Mouse (Mus musculus) CH12.LX (cell line): ENCODE data around the gene Lemd2. TPM values are rescaled to one million over a fixed set of nuclear protein-coding genes. Genes with fewer than 3 reads are reported as not detected.
A peak's percentile ranks its signal among the peaks of the same experiment; 100 is the strongest.

ENCODE experiments used
- DNase-seq: peaks from one replicate; pipeline ENCODE4 v3.0.0-alpha.2; 2013; ENCODE audit errors: extremely low read depth
- H3K27ac ChIP-seq: 2 replicates; pipeline ENCODE4 v1.5.1; 2012; ENCODE audit warnings: low read depth, mild to moderate bottlenecking, control low read depth, moderate library complexity; ENCODE audit not compliant: insufficient read depth
- H3K27me3 ChIP-seq: replicated peaks from 2 replicates; pipeline ENCODE3; 2012; ENCODE audit warnings: inconsistent platforms
- H3K36me3 ChIP-seq, 2 experiments: replicated peaks in 1 of 2; 2 replicates each; pipeline versions ENCODE3 to v1.6.1; 2012; ENCODE audit warnings: inconsistent platforms in 1 of 2, low read length in 1 of 2, mild to moderate bottlenecking in 1 of 2, mixed read lengths in 1 of 2, moderate library complexity in 1 of 2; ENCODE audit not compliant: control insufficient read depth in 1 of 2, insufficient read depth in 1 of 2
- H3K4me1 ChIP-seq, 2 experiments: 2 replicates each; pipeline ENCODE4 v1.6.1; 2012; ENCODE audit warnings: inconsistent platforms in 1 of 2, moderate library complexity in 1 of 2; ENCODE audit not compliant: insufficient read depth in 2 of 2, control insufficient read depth in 1 of 2
- H3K4me2 ChIP-seq: 2 replicates; pipeline ENCODE4 v1.6.1; 2012; ENCODE audit warnings: low read depth, mild to moderate bottlenecking, control low read depth; ENCODE audit not compliant: poor library complexity, insufficient read depth, severe bottlenecking
- H3K4me3 ChIP-seq, 3 experiments: fragments of 150-350 bp in 1 of 3; sonication (generic) in 1 of 3; replicated peaks in 1 of 3; 2 replicates each; pipeline versions ENCODE3 to v1.5.1; 2011 to 2012; ENCODE audit warnings: low read depth in 2 of 3, low read length in 2 of 3, mild to moderate bottlenecking in 2 of 3, moderate library complexity in 2 of 3, control low read depth in 1 of 3, improper control_type of control experiment in 1 of 3, inconsistent platforms in 1 of 3, mixed read lengths in 1 of 3; ENCODE audit not compliant: poor library complexity in 1 of 3
- H3K79me2 ChIP-seq: replicated peaks from 2 replicates; pipeline ENCODE4 v1.6.1; 2012; ENCODE audit warnings: mild to moderate bottlenecking, moderate library complexity; ENCODE audit not compliant: control insufficient read depth, poor library complexity, insufficient read depth, severe bottlenecking; ENCODE audit errors: extremely low read depth
- H3K9ac ChIP-seq: 2 replicates; pipeline ENCODE4 v1.6.1; 2012; ENCODE audit warnings: low read depth, mild to moderate bottlenecking, control low read depth, moderate library complexity; ENCODE audit not compliant: insufficient read depth
- H3K9me3 ChIP-seq: replicated peaks from 2 replicates; pipeline ENCODE3; 2012; ENCODE audit warnings: low read length, inconsistent platforms, mixed read lengths
- CHD1 ChIP-seq: IDR thresholded peaks from 2 replicates; pipeline ENCODE4 v1.6.1; 2012; ENCODE audit warnings: low read depth, low read length, improper control_type of control experiment, inconsistent platforms
- EP300 ChIP-seq: IDR thresholded peaks from 2 replicates; pipeline ENCODE4 v1.6.1; 2011; ENCODE audit warnings: low read length, improper control_type of control experiment
- ETS1 ChIP-seq: conservative IDR thresholded peaks from 2 replicates; pipeline ENCODE4 v1.6.1; 2012; ENCODE audit warnings: low read depth, mild to moderate bottlenecking, inconsistent platforms, low read length, improper control_type of control experiment, moderate library complexity
- HCFC1 ChIP-seq: IDR thresholded peaks from 2 replicates; pipeline ENCODE4 v1.6.1; 2012; ENCODE audit warnings: low read depth, mild to moderate bottlenecking, inconsistent platforms, low read length, improper control_type of control experiment
- JUN ChIP-seq: IDR thresholded peaks from 2 replicates; pipeline ENCODE4 v1.6.1; 2011; ENCODE audit warnings: low read depth, mild to moderate bottlenecking, low read length, improper control_type of control experiment, moderate library complexity; ENCODE audit not compliant: insufficient read depth
- MAFK ChIP-seq: IDR thresholded peaks from 2 replicates; pipeline ENCODE4 v1.6.1; 2011; ENCODE audit warnings: low read length, improper control_type of control experiment; ENCODE audit not compliant: insufficient replicate concordance
- MAZ ChIP-seq: IDR thresholded peaks from 2 replicates; pipeline ENCODE4 v1.6.1; 2012; ENCODE audit warnings: low read depth, mild to moderate bottlenecking, inconsistent platforms, low read length, improper control_type of control experiment, moderate library complexity
- MYC ChIP-seq: IDR thresholded peaks from 2 replicates; pipeline ENCODE4 v1.6.1; 2011; ENCODE audit warnings: low read depth, mild to moderate bottlenecking, improper control_type of control experiment, low read length
- POLR2A ChIP-seq: IDR thresholded peaks from 2 replicates; pipeline ENCODE4 v1.6.1; 2011; ENCODE audit warnings: low read depth, mild to moderate bottlenecking, improper control_type of control experiment, low read length
- RAD21 ChIP-seq: IDR thresholded peaks from 2 replicates; pipeline ENCODE4 v1.6.1; 2011; ENCODE audit warnings: low read depth, mild to moderate bottlenecking, low read length, improper control_type of control experiment, moderate library complexity
- SIN3A ChIP-seq: IDR thresholded peaks from 2 replicates; pipeline ENCODE4 v1.6.1; 2012; ENCODE audit warnings: low read length, improper control_type of control experiment, inconsistent platforms
- SMC3 ChIP-seq: IDR thresholded peaks from 2 replicates; pipeline ENCODE4 v1.6.1; 2011; ENCODE audit warnings: low read depth, low read length, improper control_type of control experiment
- UBTF ChIP-seq: IDR thresholded peaks from 2 replicates; pipeline ENCODE4 v1.6.1; 2012; ENCODE audit warnings: low read depth, mild to moderate bottlenecking, inconsistent platforms, low read length, improper control_type of control experiment, moderate library complexity
- USF1 ChIP-seq: IDR thresholded peaks from 2 replicates; pipeline ENCODE4 v1.6.1; 2014; ENCODE audit warnings: low read depth, mild to moderate bottlenecking, inconsistent platforms, low read length, improper control_type of control experiment
- ZKSCAN1 ChIP-seq: IDR thresholded peaks from 2 replicates; pipeline ENCODE4 v1.6.1; 2012; ENCODE audit warnings: low read depth, inconsistent platforms, low read length, improper control_type of control experiment, borderline replicate concordance
- ZMIZ1 ChIP-seq: IDR thresholded peaks from 2 replicates; pipeline ENCODE4 v1.6.1; 2012; ENCODE audit warnings: low read depth, mild to moderate bottlenecking, inconsistent platforms, low read length, improper control_type of control experiment
- ZNF384 ChIP-seq: IDR thresholded peaks from 2 replicates; pipeline ENCODE4 v1.6.1; 2012; ENCODE audit warnings: low read depth, low read length, improper control_type of control experiment, inconsistent platforms
- dilution Hi-C: fragments of 300-500 bp; cut with MboI; formaldehyde crosslinking; loops from 2 replicates; pipeline ENCODE4 v1.14.3; 2020; ENCODE audit warnings: low sequenced_read_pairs; ENCODE audit not compliant: extremely low pct_unique_long_range_greater_than_20kb, extremely low pct_ligation_motif_present
- in situ Hi-C: fragments of 300-500 bp; cut with MboI; formaldehyde crosslinking; loops from 3 replicates; pipeline ENCODE4 v1.14.3; 2019; ENCODE audit warnings: low sequenced_read_pairs, low pct_ligation_motif_present, low pct_unique_long_range_greater_than_20kb, mixed read lengths
- polyA plus RNA-seq: library from polyadenylated mRNA; unstranded; fragments of >175 nt; gene quantifications from 2 replicates; pipeline ENCODE4 v1.2.1, GENCODE M21; 2012; ENCODE audit warnings: low read depth; ENCODE audit not compliant: insufficient read length
- total RNA-seq, 2 experiments: library from RNA; depleted of rRNA; stranded (reverse); fragments of 300-350 nt in 1 of 2; fragments of >200 nt in 1 of 2; gene quantifications; 2 replicates each; pipeline ENCODE4 v1.2.3; 2012 to 2014

Lemd2 gene
- total and polyA plus RNA-seq, 3 experiments: 15.1 to 28.8 (median 18.4) TPM

GRCm38 (mm10) chr17:27238637-27239036 is 34.4 kb upstream of the Lemd2 start:
- H3K9ac ChIP-seq: no peak overlapping the region
- dilution Hi-C loops: no loop called here
- no peaks in the 10 kb centered on the region for H3K36me3 ChIP-seq
- no peaks in the 10 kb centered on the region for H3K79me2 ChIP-seq
- peaks cover 26% of the 10 kb centered on the region for H3K9me3 ChIP-seq
- H3K4me3 ChIP-seq: no peak overlapping the region
- in situ Hi-C loops: no loop called here
- peaks cover 73% of the 10 kb centered on the region for H3K27me3 ChIP-seq
- DNase-seq: peak; percentile 37
- H3K27ac ChIP-seq: no peak overlapping the region
- no peak overlapping the region; the same call in 1 of the 2 replicates for H3K4me2 ChIP-seq
- H3K4me1 ChIP-seq: peaks cover 0 to 7% of the 10 kb centered on the region in 2 experiments; a peak in 3 of 4 replicates
- TF ChIP-seq USF1 (no peak), POLR2A (no peak), SMC3 (no peak), ZMIZ1 (no peak), MAZ (no peak), ZNF384 (no peak), JUN (no peak), UBTF (no peak), HCFC1 (no peak)

DNA sequence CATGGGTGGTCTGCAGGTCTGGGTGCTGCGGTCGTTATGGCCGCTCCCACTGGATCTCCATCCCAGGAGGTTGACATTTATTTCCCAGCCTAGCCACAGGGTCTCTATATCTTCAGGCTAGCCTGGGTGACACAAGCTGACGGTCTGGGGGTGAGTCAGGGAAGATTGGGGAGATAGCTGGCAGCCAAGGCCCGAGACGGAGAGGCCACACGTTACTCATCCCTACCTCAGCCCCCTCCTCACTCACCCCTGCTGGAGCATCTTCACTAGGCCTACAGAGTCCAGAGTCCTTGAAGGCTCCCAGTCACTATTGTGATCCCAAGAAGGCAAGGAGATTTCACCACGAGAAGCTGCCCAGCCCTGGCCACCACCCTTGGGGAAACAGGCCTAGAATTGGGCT is 33.5 kb upstream of the Lemd2 start:
- Histone ChIP-seq H3K4me1 (peaks cover 0 to 7% of the 10 kb centered on the region in 2 experiments; a peak in 3 of 4 replicates), H3K4me3 (no peak overlapping the region), H3K27me3 (peaks cover 76% of the 10 kb centered on the region), H3K4me2 (no peak overlapping the region), H3K9me3 (peaks cover 29% of the 10 kb centered on the region)
- DNase-seq: no peak
- TF ChIP-seq ETS1: no peak
- TF ChIP-seq ZNF384: no peak
- no peak for TF ChIP-seq ZKSCAN1
- TF ChIP-seq RAD21: no peak
- TF ChIP-seq EP300: no peak
- TF ChIP-seq SIN3A: no peak
- no peak for TF ChIP-seq MYC
- no peak for TF ChIP-seq MAFK
- TF ChIP-seq CHD1: no peak
- no peak for TF ChIP-seq ZMIZ1
- TF ChIP-seq, all 38 proteins: peak for 0
- Histone ChIP-seq H3K79me2 (no peaks in the 10 kb centered on the region), H3K9ac (no peak overlapping the region), H3K36me3 (no peaks in the 10 kb centered on the region), H3K27ac (no peak overlapping the region)
- in situ Hi-C loops (no loop called here), dilution Hi-C loops (no loop called here)
